Mouse (Mus musculus) adrenal gland, adult 18-20 months (tissue): Measurements from ENCODE around the gene Rd3. TPM values are rescaled to one million over a fixed set of nuclear protein-coding genes. Genes with fewer than 3 reads are reported as not detected.

Source experiments
- DNase-seq, 2 experiments: peaks; one replicate each; pipeline ENCODE4 v3.0.0; 2021 to 2022; ENCODE audit warnings: low spot score in 2 of 2
- total RNA-seq, 2 experiments: library from RNA; stranded (reverse); gene quantifications; 1 replicate in 1 of 2; 2 replicates in 1 of 2; pipeline ENCODE4 v1.2.3; 2021

The Rd3 gene
- total RNA-seq, 2 experiments from 2014 or later = 0.17 TPM; not detected in 1

GRCm38 (mm10) chr1:191963413-191963812 lies 13.8 kb upstream of the Rd3 start:
- DNase-seq = no peak

- DNase-seq = peak; percentile 75 to 88
Measured at GRCm38 (mm10) chr1:191963948-191964772, 13.0 kb upstream of the Rd3 start.

GRCm38 (mm10) chr1:191964773-191965481 lies 12.2 kb upstream of the Rd3 start:
- peak; percentile 70 to 73 for DNase-seq

GRCm38 (mm10) chr1:191969939-191970338 lies 7.2 kb upstream of the Rd3 start:
- DNase-seq = no peak

GRCm38 (mm10) chr1:191974509-191975405 lies 2.4 kb upstream of the Rd3 start:
- DNase-seq = no peak

GRCm38 (mm10) chr1:191981426-191982102 lies 4.4 kb downstream of the Rd3 start:
- no peak for DNase-seq

GRCm38 (mm10) chr1:191986674-191987480 lies 9.7 kb downstream of the Rd3 start:
- no peak for DNase-seq

GRCm38 (mm10) chr1:191987481-191987769 lies 10.3 kb downstream of the Rd3 start:
- DNase-seq = no peak

- DNase-seq = no peak
Measured at GRCm38 (mm10) chr1:191988646-191989045, 11.5 kb downstream of the Rd3 start.

GRCm38 (mm10) chr1:191989060-191989459 lies 11.9 kb downstream of the Rd3 start:
- no peak for DNase-seq

- DNase-seq = peak; percentile 89 to 92
Measured at GRCm38 (mm10) chr1:191989994-191990393, 12.8 kb downstream of the Rd3 start.

- DNase-seq = no peak
Measured at GRCm38 (mm10) chr1:191992040-191992780, 15.0 kb downstream of the Rd3 start.

- no peak for DNase-seq
Measured at GRCm38 (mm10) chr1:191994476-191994875, 17.3 kb downstream of the Rd3 start.

GRCm38 (mm10) chr1:191995488-191995887 lies 18.3 kb downstream of the Rd3 start:
- DNase-seq = peak; percentile 38 to 75

GRCm38 (mm10) chr1:191995916-191996315 lies 18.7 kb downstream of the Rd3 start:
- DNase-seq = no peak

GRCm38 (mm10) chr1:191996621-191997185 lies 19.5 kb downstream of the Rd3 start:
- DNase-seq = no peak

- DNase-seq = no peak
Measured at GRCm38 (mm10) chr1:191999022-191999421, 21.9 kb downstream of the Rd3 start.
